Mouse (Mus musculus): Measurements from ENCODE around the gene 4930453N24Rik. TPM values are rescaled to one million over a fixed set of nuclear protein-coding genes. Genes with fewer than 3 reads are reported as not detected.

4930453N24Rik gene
- polyA plus RNA-seq (2014; fragmentation: Illumina TruSeq; extraction: RNeasy Lipid Tissue Mini Kit (QIAGEN cat#74804); ENCODE audit: low read depth, low replicate concordance) = 87.5 TPM

GRCm38 (mm10) chr16:64770521-64771430 is at the start of gene 4930453N24Rik:
Gene 4930453N24Rik (minus strand): TSS chr16:64771161.

Other genes starting within 250 kb of the 4930453N24Rik start
- gene Csnka2ip, start 168.8 kb downstream of the 4930453N24Rik start, polyA plus RNA-seq (2014; fragmentation: Illumina TruSeq; extraction: RNeasy Lipid Tissue Mini Kit (QIAGEN cat#74804); ENCODE audit: low read depth, low replicate concordance) = not detected
- gene Zfp654, start 80.5 kb upstream of the 4930453N24Rik start, polyA plus RNA-seq (2014; fragmentation: Illumina TruSeq; extraction: RNeasy Lipid Tissue Mini Kit (QIAGEN cat#74804); ENCODE audit: low read depth, low replicate concordance) = 67.0 TPM
- gene Cggbp1, start 80.8 kb upstream of the 4930453N24Rik start, polyA plus RNA-seq (2014; fragmentation: Illumina TruSeq; extraction: RNeasy Lipid Tissue Mini Kit (QIAGEN cat#74804); ENCODE audit: low read depth, low replicate concordance) = 215 TPM

Data from sigmoid colon, adult 10 weeks (tissue).